Mouse (Mus musculus): ENCODE data around the gene Map3k6. TPM values are rescaled to one million over a fixed set of nuclear protein-coding genes. Genes with fewer than 3 reads are reported as not detected.

Map3k6 gene
- 2.0 and 2.4 TPM in 2 replicates for polyA plus RNA-seq (2012; rRNA removed)
- polyA plus RNA-seq (2014; fragmentation: Nextera tagmentation; extraction: Ambion mirVana): 1.2 and 1.5 TPM in 2 replicates

DNA sequence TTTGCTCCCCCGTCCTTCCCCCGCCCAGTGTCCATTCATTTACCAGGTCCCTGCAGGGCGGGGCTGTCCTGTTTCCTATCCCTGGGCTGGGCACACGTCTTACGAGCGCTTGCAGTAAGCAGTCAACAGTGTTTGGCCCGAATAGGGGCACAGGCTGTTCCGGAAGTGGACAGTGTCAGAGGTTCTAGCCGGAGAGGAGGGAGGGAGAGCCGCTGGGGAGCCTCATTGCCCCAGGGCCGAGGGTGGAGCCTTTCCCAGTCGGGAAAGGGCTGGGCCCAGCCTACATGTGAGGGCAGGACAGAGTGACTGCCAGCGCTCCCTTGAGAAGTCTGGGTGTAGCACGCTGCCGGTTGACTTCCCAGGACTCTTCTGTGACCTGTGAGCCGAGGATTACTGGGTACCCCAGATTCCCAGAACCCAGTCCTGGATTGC lies at the start of gene Map3k6:
TSS of gene Map3k6 (plus strand) at position 329 of the 432 bp plus-strand sequence.
- Histone ChIP-seq H3K4me1 (replicated peaks; ENCODE audit: control insufficient read depth in 2 of 2, insufficient read depth in 2 of 2, low read length in 1 of 2) (peaks cover 26% of the 10 kb centered on the region in 2 experiments), H3K27ac (peak within 1 kb of the TSS; percentile 1), H3K4me2 (ENCODE audit: low read depth) (peak within 1 kb of the TSS; percentile 100), H3K27me3 (ENCODE audit: control insufficient read depth, insufficient read depth, low read length) (peaks cover 6% of the 10 kb centered on the region), H3K9ac (replicated peaks) (peak within 1 kb of the TSS; percentile 70), H3K36me3 (replicated peaks; ENCODE audit: control insufficient read depth, insufficient read depth, low read depth) (no peaks in the 10 kb centered on the region), H3K4me3 (ENCODE audit: insufficient read depth in 1 of 2, low read depth in 2 of 2, low read length in 2 of 2) (peak within 1 kb of the TSS; percentile 74 to 84), H3K9me3 (ENCODE audit: control insufficient read depth, low read length) (no peaks in the 10 kb centered on the region)
- peak in 1 of 3 experiments; percentile 62 for DNase-seq (ENCODE audit: low read depth in 3 of 3, low spot score in 3 of 3)
- peak; percentile 47 for ATAC-seq (ENCODE audit: insufficient read depth)
- TF ChIP-seq EP300 (IDR thresholded peaks at IDR 0.05; ENCODE audit: low read depth) (no peak), CTCF (IDR thresholded peaks at IDR 0.05; ENCODE audit: low read depth) (no peak)
- 6% methylated on average over 16 of the region's 16 CpGs for WGBS (ENCODE audit: insufficient replicate concordance)

DNA sequence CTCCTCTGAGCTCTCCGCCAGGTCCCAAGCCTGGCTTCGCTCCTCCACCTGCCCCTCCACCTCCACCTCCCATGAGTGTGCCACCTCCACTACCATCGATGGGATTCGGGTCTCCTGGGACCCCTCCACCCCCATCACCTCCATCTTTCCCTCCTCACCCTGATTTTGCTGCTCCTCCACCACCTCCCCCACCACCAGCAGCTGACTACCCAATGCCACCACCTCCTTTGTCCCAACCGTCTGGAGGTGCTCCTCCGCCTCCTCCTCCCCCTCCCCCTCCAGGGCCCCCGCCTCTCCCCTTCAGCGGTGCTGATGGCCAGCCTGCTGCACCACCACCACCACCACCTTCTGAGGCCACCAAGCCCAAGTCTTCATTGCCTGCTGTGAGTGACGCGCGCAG lies 46.1 kb upstream of the Map3k6 start:
- Histone ChIP-seq H3K4me1 (replicated peaks; ENCODE audit: control insufficient read depth in 2 of 2, insufficient read depth in 2 of 2, low read length in 1 of 2) (no peaks in the 10 kb centered on the region), H3K9ac (replicated peaks) (no peak overlapping the region), H3K4me3 (ENCODE audit: insufficient read depth in 1 of 2, low read depth in 2 of 2, low read length in 2 of 2) (no peak overlapping the region), H3K27me3 (ENCODE audit: control insufficient read depth, insufficient read depth, low read length) (no peaks in the 10 kb centered on the region), H3K9me3 (ENCODE audit: control insufficient read depth, low read length) (no peaks in the 10 kb centered on the region), H3K4me2 (ENCODE audit: low read depth) (no peak overlapping the region), H3K36me3 (replicated peaks; ENCODE audit: control insufficient read depth, insufficient read depth, low read depth) (peaks cover 29% of the 10 kb centered on the region), H3K27ac (no peak overlapping the region)
- no peak for TF ChIP-seq CTCF (IDR thresholded peaks at IDR 0.05; ENCODE audit: low read depth)
- no peak for TF ChIP-seq EP300 (IDR thresholded peaks at IDR 0.05; ENCODE audit: low read depth)
- no peak for DNase-seq (ENCODE audit: low read depth in 3 of 3, low spot score in 3 of 3)
- no peak for ATAC-seq (ENCODE audit: insufficient read depth)
- 85% methylated on average over 11 of the region's 11 CpGs for WGBS (ENCODE audit: insufficient replicate concordance)

DNA sequence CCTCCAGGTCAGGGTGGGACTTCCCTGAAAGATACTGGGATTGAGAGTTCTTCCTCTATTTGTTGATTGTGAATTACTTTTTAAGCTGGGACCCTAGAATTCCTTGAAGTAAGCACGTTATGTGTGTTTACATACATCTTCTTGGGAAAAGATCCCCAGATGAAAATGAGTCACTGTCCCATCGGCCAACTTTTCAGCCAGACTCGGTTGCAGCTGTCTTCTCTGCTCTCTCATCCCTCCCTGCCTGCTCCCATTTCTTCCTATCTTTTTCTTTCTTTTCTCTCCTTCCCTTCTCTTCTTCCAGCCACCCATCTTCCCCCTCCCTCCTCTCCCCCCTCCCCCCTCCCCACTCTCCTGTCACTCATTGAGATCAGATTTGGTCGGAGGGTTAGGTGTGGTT lies 45.6 kb upstream of the Map3k6 start:
- DNase-seq (ENCODE audit: low read depth in 3 of 3, low spot score in 3 of 3) (no peak), ATAC-seq (ENCODE audit: insufficient read depth) (no peak)
- TF ChIP-seq CTCF (IDR thresholded peaks at IDR 0.05; ENCODE audit: low read depth) (no peak), EP300 (IDR thresholded peaks at IDR 0.05; ENCODE audit: low read depth) (no peak)
- no peaks in the 10 kb centered on the region for H3K27me3 ChIP-seq (ENCODE audit: control insufficient read depth, insufficient read depth, low read length)
- no peak overlapping the region for H3K27ac ChIP-seq
- H3K4me1 ChIP-seq (replicated peaks; ENCODE audit: control insufficient read depth in 2 of 2, insufficient read depth in 2 of 2, low read length in 1 of 2): no peaks in the 10 kb centered on the region
- WGBS (ENCODE audit: insufficient replicate concordance): 62% methylated on average over 4 of the region's 4 CpGs
- peaks cover 24% of the 10 kb centered on the region for H3K36me3 ChIP-seq (replicated peaks; ENCODE audit: control insufficient read depth, insufficient read depth, low read depth)
- no peaks in the 10 kb centered on the region for H3K9me3 ChIP-seq (ENCODE audit: control insufficient read depth, low read length)
- no peak overlapping the region for H3K4me3 ChIP-seq (ENCODE audit: insufficient read depth in 1 of 2, low read depth in 2 of 2, low read length in 2 of 2)
- H3K9ac ChIP-seq (replicated peaks): no peak overlapping the region
- no peak overlapping the region for H3K4me2 ChIP-seq (ENCODE audit: low read depth)

DNA sequence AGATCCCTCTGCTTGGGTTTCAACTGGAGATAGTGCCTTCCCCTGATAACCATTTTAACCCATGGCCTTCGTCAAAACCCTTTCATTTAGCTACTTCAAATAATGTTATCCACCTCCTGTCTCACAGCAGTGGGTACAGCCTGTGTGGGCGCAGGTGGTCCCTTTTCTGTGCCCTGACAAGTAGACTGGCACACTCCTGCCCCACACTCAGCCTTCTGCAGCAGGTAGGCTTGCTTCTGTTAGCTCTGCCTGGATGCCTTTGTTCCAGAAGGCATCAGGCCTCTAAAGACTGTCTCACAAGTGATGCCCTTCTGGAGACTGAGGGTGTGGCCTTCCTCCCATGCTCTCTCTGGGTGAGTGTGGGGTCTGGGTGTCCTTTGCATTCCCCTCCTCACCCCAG lies 44.5 kb upstream of the Map3k6 start:
- Histone ChIP-seq H3K4me2 (ENCODE audit: low read depth) (no peak overlapping the region), H3K4me3 (ENCODE audit: insufficient read depth in 1 of 2, low read depth in 2 of 2, low read length in 2 of 2) (no peak overlapping the region), H3K27me3 (ENCODE audit: control insufficient read depth, insufficient read depth, low read length) (no peaks in the 10 kb centered on the region), H3K36me3 (replicated peaks; ENCODE audit: control insufficient read depth, insufficient read depth, low read depth) (peaks cover 23% of the 10 kb centered on the region), H3K9me3 (ENCODE audit: control insufficient read depth, low read length) (no peaks in the 10 kb centered on the region), H3K27ac (no peak overlapping the region), H3K4me1 (replicated peaks; ENCODE audit: control insufficient read depth in 2 of 2, insufficient read depth in 2 of 2, low read length in 1 of 2) (no peaks in the 10 kb centered on the region), H3K9ac (replicated peaks) (no peak overlapping the region)
- TF ChIP-seq EP300 (IDR thresholded peaks at IDR 0.05; ENCODE audit: low read depth) (no peak), CTCF (IDR thresholded peaks at IDR 0.05; ENCODE audit: low read depth) (no peak)
- 80% methylated on average over 2 of the region's 2 CpGs for WGBS (ENCODE audit: insufficient replicate concordance)
- ATAC-seq (ENCODE audit: insufficient read depth) (no peak), DNase-seq (ENCODE audit: low read depth in 3 of 3, low spot score in 3 of 3) (no peak)

DNA sequence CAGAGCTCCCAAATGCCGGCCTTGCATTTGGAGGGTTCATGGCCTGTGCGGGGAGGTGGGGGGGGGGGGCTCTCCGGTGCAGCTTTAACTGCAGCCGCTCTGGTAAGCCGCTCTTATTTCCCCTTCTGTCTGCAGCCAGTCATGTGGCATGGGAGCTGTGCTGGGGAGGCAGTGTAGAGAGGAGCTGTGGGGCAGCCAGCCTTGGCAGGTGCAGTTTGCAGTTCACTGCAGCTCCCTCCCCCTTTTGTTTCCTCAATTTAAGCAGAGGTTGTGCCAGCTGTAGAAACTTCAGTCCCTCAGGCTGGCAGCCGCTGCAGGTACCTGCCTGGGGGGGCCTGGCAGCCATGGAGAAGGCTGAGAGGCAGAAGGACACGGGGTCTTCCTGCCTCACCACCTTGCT lies 43.8 kb upstream of the Map3k6 start:
- no peaks in the 10 kb centered on the region for H3K4me1 ChIP-seq (replicated peaks; ENCODE audit: control insufficient read depth in 2 of 2, insufficient read depth in 2 of 2, low read length in 1 of 2)
- ATAC-seq (ENCODE audit: insufficient read depth) (no peak), DNase-seq (ENCODE audit: low read depth in 3 of 3, low spot score in 3 of 3) (no peak)
- TF ChIP-seq EP300 (IDR thresholded peaks at IDR 0.05; ENCODE audit: low read depth) (no peak), CTCF (IDR thresholded peaks at IDR 0.05; ENCODE audit: low read depth) (no peak)
- H3K27me3 ChIP-seq (ENCODE audit: control insufficient read depth, insufficient read depth, low read length): no peaks in the 10 kb centered on the region
- H3K9ac ChIP-seq (replicated peaks): no peak overlapping the region
- H3K9me3 ChIP-seq (ENCODE audit: control insufficient read depth, low read length): no peaks in the 10 kb centered on the region
- H3K4me2 ChIP-seq (ENCODE audit: low read depth): no peak overlapping the region
- no peak overlapping the region for H3K4me3 ChIP-seq (ENCODE audit: insufficient read depth in 1 of 2, low read depth in 2 of 2, low read length in 2 of 2)
- peaks cover 19% of the 10 kb centered on the region for H3K36me3 ChIP-seq (replicated peaks; ENCODE audit: control insufficient read depth, insufficient read depth, low read depth)
- H3K27ac ChIP-seq: no peak overlapping the region
- WGBS (ENCODE audit: insufficient replicate concordance): 67% methylated on average over 7 of the region's 7 CpGs
